Mouse (Mus musculus) embryonic fibroblast, embryonic 13.5 days (primary cell): Measurements from ENCODE around the gene Ten1.

Source experiments
- CTCF ChIP-seq: IDR thresholded peaks from 2 replicates; pipeline ENCODE4 v1.5.1; 2011; ENCODE audit warnings: mild to moderate bottlenecking, control low read depth, low read length, moderate library complexity, borderline replicate concordance; ENCODE audit not compliant: insufficient read depth
- POLR2A ChIP-seq: IDR thresholded peaks from 2 replicates; pipeline ENCODE4 v1.6.1; 2011; ENCODE audit warnings: low read depth, mild to moderate bottlenecking, control low read depth, low read length, moderate library complexity

- TF ChIP-seq CTCF = no peak
- no peak for TF ChIP-seq POLR2A
These were observed 12.8 kb upstream of the Ten1 start for GRCm38 (mm10) chr11:116185836-116186235.
